8 mouse cellular contexts compared by ENCODE assay signal in genomic region chr8:15221211-15221912, GRCm38 (mm10).
DNase-seq lines count a peak whose midpoint lies in the region; ATAC-seq and TF ChIP-seq lines count a peak whose summit lies in the region.

No protein-coding gene starts in this region.

- no peak overlapping the region for H3K9ac ChIP-seq in heart, embryonic 11.5 days (ENCODE audit: low read depth, low read length)
- no peak overlapping the region for H3K9ac ChIP-seq in liver, adult 2 months (ENCODE audit: low read depth, low read length)
- no peak overlapping the region for H3K9ac ChIP-seq in neural tube, embryonic 14.5 days (replicated peaks; ENCODE audit: low read depth, low read length)

- H3K27me3 ChIP-seq in heart, embryonic 11.5 days (ENCODE audit: control insufficient read depth, insufficient read depth, low read length) = no peaks in the 10 kb centered on the region
- H3K27me3 ChIP-seq in liver, adult 2 months (ENCODE audit: control insufficient read depth, insufficient read depth, low read length) = no peaks in the 10 kb centered on the region
- no peaks in the 10 kb centered on the region for H3K27me3 ChIP-seq in neural tube, embryonic 14.5 days (ENCODE audit: control insufficient read depth, insufficient read depth, low read length)

- intact Hi-C loops in heart, postnatal 36 days (cut with DNase I) = loop anchor here (1.0 to 2.0 kb wide), 3 partner anchors 49 to 508 kb away; no protein-coding TSS in a partner anchor

- no peaks in the 10 kb centered on the region for H3K36me3 ChIP-seq in heart, embryonic 11.5 days (ENCODE audit: control insufficient read depth, insufficient read depth, low read length)
- H3K36me3 ChIP-seq in liver, adult 2 months (ENCODE audit: control insufficient read depth, insufficient read depth, low read length) = no peaks in the 10 kb centered on the region
- no peaks in the 10 kb centered on the region for H3K36me3 ChIP-seq in neural tube, embryonic 14.5 days (ENCODE audit: control insufficient read depth, insufficient read depth, low read length)

- H3K27ac ChIP-seq in heart, embryonic 11.5 days (ENCODE audit: low read depth, low read length) = no peak overlapping the region
- H3K27ac ChIP-seq in liver, adult 2 months (replicated peaks; ENCODE audit: insufficient read depth, low read depth, low read length) = no peak overlapping the region
- H3K27ac ChIP-seq in neural tube, embryonic 14.5 days (ENCODE audit: low read depth, low read length) = no peak overlapping the region

- H3K4me2 ChIP-seq in heart, embryonic 11.5 days = no peak overlapping the region
- H3K4me2 ChIP-seq in neural tube, embryonic 14.5 days (ENCODE audit: low read depth, low read length) = no peak overlapping the region

- no peak for TF ChIP-seq POLR2A in liver, adult 2 months (IDR thresholded peaks at IDR 0.05; ENCODE audit: extremely low read depth, insufficient read depth, low read length)

- H3K4me3 ChIP-seq in heart, embryonic 11.5 days (ENCODE audit: low read depth, low read length) = no peak overlapping the region
- no peak overlapping the region for H3K4me3 ChIP-seq in liver, adult 2 months (ENCODE audit: insufficient read depth, low read depth, low read length)
- H3K4me3 ChIP-seq in neural tube, embryonic 14.5 days (ENCODE audit: low read depth, low read length) = no peak overlapping the region

- TF ChIP-seq CTCF in liver, adult 2 months (IDR thresholded peaks at IDR 0.05; ENCODE audit: low read depth, low read length) = peak; percentile 64

- WGBS in heart, embryonic 11.5 days (ENCODE audit: insufficient replicate concordance) = 40% methylated on average over 13 of the region's 13 CpGs
- 40% methylated on average over 13 of the region's 13 CpGs for WGBS in liver, adult 2 months
- 43% methylated on average over 13 of the region's 13 CpGs for WGBS in neural tube, embryonic 14.5 days

- H3K4me1 ChIP-seq in heart, embryonic 11.5 days (ENCODE audit: control insufficient read depth, insufficient read depth, low read length) = no peaks in the 10 kb centered on the region
- H3K4me1 ChIP-seq in liver, adult 2 months (ENCODE audit: control insufficient read depth, insufficient read depth, low read length) = no peaks in the 10 kb centered on the region
- H3K4me1 ChIP-seq in neural tube, embryonic 14.5 days (ENCODE audit: control insufficient read depth, insufficient read depth, low read length) = no peaks in the 10 kb centered on the region

- H3K9me3 ChIP-seq in heart, embryonic 11.5 days (replicated peaks; ENCODE audit: control insufficient read depth, low read length) = no peaks in the 10 kb centered on the region; the same call in 1 of the 2 replicates
- H3K9me3 ChIP-seq in neural tube, embryonic 14.5 days (ENCODE audit: control insufficient read depth, low read length) = no peaks in the 10 kb centered on the region

- no peaks in the 10 kb centered on the region for H3K79me2 ChIP-seq in liver, adult 2 months (ENCODE audit: control insufficient read depth, insufficient read depth, low read length)

- no peak for ATAC-seq in heart, embryonic 11.5 days (replicated peaks; ENCODE audit: insufficient number of reproducible peaks, low FRiP score, low TSS enrichment)
- peak; percentile 59; the same call in 1 of the 2 replicates for ATAC-seq in neural tube, embryonic 14.5 days (ENCODE audit: low read depth)

- DNase-seq in heart, adult 11 months = peak; percentile 54
- peak; percentile 17 for DNase-seq in Muller cell, postnatal 12 days (ENCODE audit: inconsistent ontology term)
- peak; percentile 67 to 79 for DNase-seq in cerebellum, postnatal 4 days (ENCODE audit: low spot score in 2 of 2)
- DNase-seq in heart, postnatal 36 days = peak; percentile 48 to 73
- DNase-seq in liver, adult 2 months (ENCODE audit: extremely low read depth, low read depth, low spot score) = peak; percentile 13
- DNase-seq in urinary bladder, postnatal 25 days (ENCODE audit: low spot score) = peak; percentile 63

Comparison
In these comparisons a context has a peak if more than half of its experiments do, and no peak if none do; other contexts are left out.
1. DNase-seq: peak in every context shown above with its lines; median percentile 73 in cerebellum, postnatal 4 days; 63 in urinary bladder, postnatal 25 days; 60 in heart, postnatal 36 days; 54 in heart, adult 11 months; 17 in Muller cell, postnatal 12 days; 13 in liver, adult 2 months.